Mouse (Mus musculus) hindbrain, postnatal 0 days (tissue): Measurements from ENCODE around the gene Mrpl20. TPM values are rescaled to one million over a fixed set of nuclear protein-coding genes. Genes with fewer than 3 reads are reported as not detected.

Source experiments
- ATAC-seq: fragments of 200-750 bp; cut with Nextera tagmentation; 2 replicates; pipeline ENCODE4 v1.8.0; 2017; ENCODE audit warnings: mild to moderate bottlenecking, moderate TSS enrichment, moderate library complexity
- DNase-seq: peaks from one replicate; pipeline ENCODE4 v3.0.0-alpha.2; 2015; ENCODE audit warnings: low spot score
- H3K27ac ChIP-seq: fragments of 300-500 bp; sonication (generic); 2 replicates; pipeline ENCODE4 v1.5.1; 2014; ENCODE audit warnings: mild to moderate bottlenecking
- H3K27me3 ChIP-seq: fragments of 300-500 bp; sonication (generic); 2 replicates; pipeline ENCODE4 v1.6.1; 2014; ENCODE audit warnings: low read length, mixed read lengths; ENCODE audit not compliant: insufficient read depth
- H3K36me3 ChIP-seq: fragments of 300-500 bp; sonication (generic); 2 replicates; pipeline ENCODE4 v1.6.1; 2014; ENCODE audit warnings: low read length, mixed read lengths; ENCODE audit not compliant: insufficient read depth
- H3K4me1 ChIP-seq: fragments of 300-500 bp; sonication (generic); 2 replicates; pipeline ENCODE4 v1.6.1; 2014; ENCODE audit warnings: antibody characterized with exemption, low read length, mixed read lengths; ENCODE audit not compliant: insufficient read depth
- H3K4me2 ChIP-seq: fragments of 300-500 bp; sonication (generic); 2 replicates; pipeline ENCODE4 v1.6.1; 2014; ENCODE audit warnings: low read depth, mild to moderate bottlenecking, low read length, moderate library complexity, mixed read lengths
- H3K4me3 ChIP-seq: fragments of 300-500 bp; sonication (generic); 2 replicates; pipeline ENCODE4 v1.5.1; 2014; ENCODE audit warnings: low read length
- H3K9ac ChIP-seq: fragments of 300-500 bp; sonication (generic); replicated peaks from 2 replicates; pipeline ENCODE4 v1.6.1; 2014; ENCODE audit warnings: mild to moderate bottlenecking, low read length, moderate library complexity, mixed read lengths
- H3K9me3 ChIP-seq: fragments of 300-500 bp; sonication (generic); 2 replicates; pipeline ENCODE4 v1.6.1; 2016; ENCODE audit warnings: low read length, mixed read lengths
- CTCF ChIP-seq: IDR thresholded peaks from 2 replicates; pipeline ENCODE4 v1.5.1; 2016; ENCODE audit warnings: antibody characterized with exemption, control low read depth, low read depth
- WGBS: fragments of 180-500 bp; shearing (Covaris S2); extraction: QIAGEN DNeasy Blood & Tissue Kit; methylation state at CpG from one replicate; pipeline ENCODE4 v1.1.7; 2014; 5-methylcytosine and 5-hydroxymethylcytosine counted together
- microRNA-seq, 2 experiments: library from miRNA; unstranded; fragments of <30 nt; microRNA quantifications; one replicate each; pipeline ENCODE4; 2016
- polyA plus RNA-seq: library from polyadenylated mRNA; unstranded; fragments of >200 nt; fragmentation: Nextera tagmentation; extraction: Ambion mirVana; gene quantifications from 2 replicates; pipeline ENCODE4 v1.2.1, GENCODE M21; 2015
- total RNA-seq: library from RNA; depleted of rRNA; stranded (reverse); fragments of >200 nt; gene quantifications from 2 replicates; pipeline ENCODE4 v1.2.3, GENCODE M21; 2014; rRNA removed

Gene Mrpl20
- total and polyA plus RNA-seq, 2 experiments from 2014 or later = 87.5 to 310 TPM

DNA sequence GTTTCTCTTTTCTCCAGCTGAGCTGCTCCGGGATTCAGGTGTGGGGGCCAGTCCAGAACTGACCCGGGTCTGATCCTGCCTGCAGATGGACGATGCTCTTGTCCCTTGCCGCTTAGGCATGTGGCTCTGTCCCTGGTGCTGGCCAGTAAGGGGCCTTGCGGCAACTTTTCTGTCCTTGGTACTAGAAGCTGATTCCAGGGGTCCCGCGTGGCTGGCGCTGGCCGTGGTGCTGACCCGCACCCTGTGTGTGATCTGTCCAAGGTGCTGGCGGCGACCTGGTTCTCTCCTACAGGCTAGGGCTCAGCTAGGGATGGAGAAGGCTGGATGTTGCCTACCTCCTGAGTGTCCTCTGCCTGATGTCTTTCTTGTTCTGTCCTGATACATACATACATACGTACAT, 56.6 kb downstream of the Mrpl20 start:
- H3K4me1 ChIP-seq = no peaks in the 10 kb centered on the region
- no peaks in the 10 kb centered on the region for H3K9me3 ChIP-seq
- WGBS = 36% methylated on average over 13 of the region's 13 CpGs
- peaks cover 52% of the 10 kb centered on the region for H3K36me3 ChIP-seq
- H3K27me3 ChIP-seq = no peaks in the 10 kb centered on the region
- H3K27ac ChIP-seq = no peak overlapping the region
- no peak overlapping the region for H3K9ac ChIP-seq
- H3K4me2 ChIP-seq = no peak overlapping the region
- no peak overlapping the region for H3K4me3 ChIP-seq
- ATAC-seq = no peak
- DNase-seq = peak; percentile 30
- TF ChIP-seq CTCF = no peak

Small RNA genes within 50 kb of the gene (microRNA-seq; reads per million reads assigned to microRNA genes)
- gene Gm27743 = 0 reads per million in 2 experiments

Other genes with a start within 250 kb of the Mrpl20 start
- gene Nadk, start 240.5 kb upstream of the Mrpl20 start, total RNA-seq = 98.6 and 108 TPM in 2 replicates
- gene Nadk, start 240.5 kb upstream of the Mrpl20 start, polyA plus RNA-seq = 57.5 and 59.6 TPM in 2 replicates
- gene Slc35e2, start 201.5 kb upstream of the Mrpl20 start, total RNA-seq = 72.0 and 77.2 TPM in 2 replicates
- 11.1 and 13.2 TPM in 2 replicates for gene Slc35e2, start 201.5 kb upstream of the Mrpl20 start, polyA plus RNA-seq
- gene Cdk11b, start 178.0 kb upstream of the Mrpl20 start, total RNA-seq = 16.5 and 21.4 TPM in 2 replicates
- gene Cdk11b, start 178.0 kb upstream of the Mrpl20 start, polyA plus RNA-seq = 65.5 and 74.3 TPM in 2 replicates
- gene Gm10563, start 157.5 kb upstream of the Mrpl20 start, total RNA-seq = not detected in 2 replicates
- not detected in 2 replicates for gene Gm10563, start 157.5 kb upstream of the Mrpl20 start, polyA plus RNA-seq
- 6.1 and 13.5 TPM in 2 replicates for gene Mmp23, start 149.5 kb upstream of the Mrpl20 start, total RNA-seq
- gene Mmp23, start 149.5 kb upstream of the Mrpl20 start, polyA plus RNA-seq = 4.2 and 5.7 TPM in 2 replicates
- gene Mib2, start 133.7 kb upstream of the Mrpl20 start, total RNA-seq = 109 and 127 TPM in 2 replicates
- 40.6 and 44.1 TPM in 2 replicates for gene Mib2, start 133.7 kb upstream of the Mrpl20 start, polyA plus RNA-seq
- gene Fndc10, start 108.5 kb upstream of the Mrpl20 start, total RNA-seq = 50.5 and 52.0 TPM in 2 replicates
- gene Fndc10, start 108.5 kb upstream of the Mrpl20 start, polyA plus RNA-seq = 26.0 and 26.5 TPM in 2 replicates
- 110 and 117 TPM in 2 replicates for gene Ssu72, start 98.1 kb upstream of the Mrpl20 start, total RNA-seq
- gene Ssu72, start 98.1 kb upstream of the Mrpl20 start, polyA plus RNA-seq = 165 and 169 TPM in 2 replicates
- 73.3 and 82.2 TPM in 2 replicates for gene Tmem240, start 68.1 kb upstream of the Mrpl20 start, total RNA-seq
- gene Tmem240, start 68.1 kb upstream of the Mrpl20 start, polyA plus RNA-seq = 31.0 and 33.6 TPM in 2 replicates
- 65.7 and 83.4 TPM in 2 replicates for gene Atad3a, start 41.8 kb upstream of the Mrpl20 start, total RNA-seq
- gene Atad3a, start 41.8 kb upstream of the Mrpl20 start, polyA plus RNA-seq = 68.8 and 72.2 TPM in 2 replicates
- gene Vwa1, start 28.2 kb upstream of the Mrpl20 start, total RNA-seq = 43.3 and 55.5 TPM in 2 replicates
- 27.8 and 29.4 TPM in 2 replicates for gene Vwa1, start 28.2 kb upstream of the Mrpl20 start, polyA plus RNA-seq
- gene Tmem88b, start 17.0 kb upstream of the Mrpl20 start, total RNA-seq = 0.86 and 2.3 TPM in 2 replicates
- 1.0 and 1.2 TPM in 2 replicates for gene Tmem88b, start 17.0 kb upstream of the Mrpl20 start, polyA plus RNA-seq
- not detected in 2 replicates for gene Ankrd65, start 12.4 kb upstream of the Mrpl20 start, total RNA-seq
- gene Ankrd65, start 12.4 kb upstream of the Mrpl20 start, polyA plus RNA-seq = not detected in 2 replicates
- gene Ccnl2, start 9.6 kb downstream of the Mrpl20 start, total RNA-seq = 57.6 and 80.2 TPM in 2 replicates
- 82.6 and 90.6 TPM in 2 replicates for gene Ccnl2, start 9.6 kb downstream of the Mrpl20 start, polyA plus RNA-seq
- gene Aurkaip1, start 28.4 kb downstream of the Mrpl20 start, total RNA-seq = 110 and 143 TPM in 2 replicates
- 162 and 175 TPM in 2 replicates for gene Aurkaip1, start 28.4 kb downstream of the Mrpl20 start, polyA plus RNA-seq
- gene Mxra8, start 36.8 kb downstream of the Mrpl20 start, total RNA-seq = 45.8 and 58.9 TPM in 2 replicates
- gene Mxra8, start 36.8 kb downstream of the Mrpl20 start, polyA plus RNA-seq = 39.4 and 41.6 TPM in 2 replicates
- gene Dvl1, start 44.5 kb downstream of the Mrpl20 start, total RNA-seq = 141 and 166 TPM in 2 replicates
- 16.0 and 16.4 TPM in 2 replicates for gene Dvl1, start 44.5 kb downstream of the Mrpl20 start, polyA plus RNA-seq
- gene Tas1r3, start 60.5 kb downstream of the Mrpl20 start, total RNA-seq = 0.04 and 1.5 TPM in 2 replicates
- 0.13 and 0.23 TPM in 2 replicates for gene Tas1r3, start 60.5 kb downstream of the Mrpl20 start, polyA plus RNA-seq
- 31.3 and 41.8 TPM in 2 replicates for gene Cptp, start 66.6 kb downstream of the Mrpl20 start, total RNA-seq
- gene Cptp, start 66.6 kb downstream of the Mrpl20 start, polyA plus RNA-seq = 26.8 and 27.9 TPM in 2 replicates
- gene Ints11, start 66.7 kb downstream of the Mrpl20 start, total RNA-seq = 51.3 and 52.1 TPM in 2 replicates
- gene Ints11, start 66.7 kb downstream of the Mrpl20 start, polyA plus RNA-seq = 49.9 and 52.4 TPM in 2 replicates
- gene Pusl1, start 88.9 kb downstream of the Mrpl20 start, total RNA-seq = 73.6 and 109 TPM in 2 replicates
- gene Pusl1, start 88.9 kb downstream of the Mrpl20 start, polyA plus RNA-seq = 58.8 and 59.6 TPM in 2 replicates
- 69.5 and 93.5 TPM in 2 replicates for gene Acap3, start 88.9 kb downstream of the Mrpl20 start, total RNA-seq
- 52.2 and 56.4 TPM in 2 replicates for gene Acap3, start 88.9 kb downstream of the Mrpl20 start, polyA plus RNA-seq
- gene Ube2j2, start 141.0 kb downstream of the Mrpl20 start, total RNA-seq = 47.5 and 50.8 TPM in 2 replicates
- gene Ube2j2, start 141.0 kb downstream of the Mrpl20 start, polyA plus RNA-seq = 119 and 126 TPM in 2 replicates
- 26.6 and 35.2 TPM in 2 replicates for gene C1qtnf12, start 159.4 kb downstream of the Mrpl20 start, total RNA-seq
- gene C1qtnf12, start 159.4 kb downstream of the Mrpl20 start, polyA plus RNA-seq = 21.8 and 22.8 TPM in 2 replicates
- 48.8 and 56.8 TPM in 2 replicates for gene B3galt6, start 189.8 kb downstream of the Mrpl20 start, total RNA-seq
- gene B3galt6, start 189.8 kb downstream of the Mrpl20 start, polyA plus RNA-seq = 26.1 and 26.2 TPM in 2 replicates
- 100 and 121 TPM in 2 replicates for gene Sdf4, start 190.0 kb downstream of the Mrpl20 start, total RNA-seq
- 122 and 127 TPM in 2 replicates for gene Sdf4, start 190.0 kb downstream of the Mrpl20 start, polyA plus RNA-seq
- 2.6 TPM in 1 of 2 replicates, not detected in the other for gene Tnfrsf4, start 211.0 kb downstream of the Mrpl20 start, total RNA-seq
- gene Tnfrsf4, start 211.0 kb downstream of the Mrpl20 start, polyA plus RNA-seq = 0.47 and 0.49 TPM in 2 replicates
- gene Tnfrsf18, start 223.3 kb downstream of the Mrpl20 start, total RNA-seq = 0.16 TPM in 1 of 2 replicates, not detected in the other
- gene Tnfrsf18, start 223.3 kb downstream of the Mrpl20 start, polyA plus RNA-seq = 1.4 and 1.6 TPM in 2 replicates